Mouse (Mus musculus): ENCODE measurements around the gene Phf21a. TPM values are rescaled to one million over a fixed set of nuclear protein-coding genes. Genes with fewer than 3 reads are reported as not detected.

Gene Phf21a
- polyA plus RNA-seq, 1 experiment from 2014 or later: 20.2 TPM

- H3K9me3 ChIP-seq (ENCODE audit: control insufficient read depth, low read length): no peaks in the 10 kb centered on the region
- no peak overlapping the region for H3K27ac ChIP-seq (replicated peaks in 1 of 2; ENCODE audit: control insufficient read depth in 1 of 2, insufficient read depth in 1 of 2, low read depth in 2 of 2, low read length in 2 of 2)
- WGBS: 71% methylated on average over 10 of the region's 10 CpGs
- peaks cover 0 to 24% of the 10 kb centered on the region in 2 experiments; a peak in 2 of 4 replicates for H3K4me1 ChIP-seq (ENCODE audit: control insufficient read depth in 2 of 2, insufficient read depth in 2 of 2, low read length in 2 of 2)
- ATAC-seq (ENCODE audit: insufficient number of reproducible peaks, insufficient read depth, low FRiP score, low read depth): no peak
- no peaks in the 10 kb centered on the region for H3K27me3 ChIP-seq (ENCODE audit: control insufficient read depth, insufficient read depth, low read length)
- H3K9ac ChIP-seq (ENCODE audit: low read length): no peak overlapping the region
- H3K36me3 ChIP-seq (ENCODE audit: control insufficient read depth, insufficient read depth, low read length): no peaks in the 10 kb centered on the region
- H3K4me2 ChIP-seq (ENCODE audit: low read length): no peak overlapping the region
- no peak overlapping the region for H3K4me3 ChIP-seq (ENCODE audit: control insufficient read depth in 1 of 2, insufficient read depth in 1 of 2, low read depth in 1 of 2, low read length in 2 of 2)
These were observed 106.8 kb downstream of the Phf21a start for GRCm38 (mm10) chr2:92199562-92200286.

- Histone ChIP-seq H3K4me2 (ENCODE audit: low read length) (no peak overlapping the region), H3K9me3 (ENCODE audit: control insufficient read depth, low read length) (no peaks in the 10 kb centered on the region), H3K27ac (replicated peaks in 1 of 2; ENCODE audit: control insufficient read depth in 1 of 2, insufficient read depth in 1 of 2, low read depth in 2 of 2, low read length in 2 of 2) (no peak overlapping the region), H3K4me1 (ENCODE audit: control insufficient read depth in 2 of 2, insufficient read depth in 2 of 2, low read length in 2 of 2) (peaks cover 2 to 25% of the 10 kb centered on the region in 2 experiments; a peak in 3 of 4 replicates), H3K4me3 (ENCODE audit: control insufficient read depth in 1 of 2, insufficient read depth in 1 of 2, low read depth in 1 of 2, low read length in 2 of 2) (no peak overlapping the region), H3K27me3 (ENCODE audit: control insufficient read depth, insufficient read depth, low read length) (no peaks in the 10 kb centered on the region), H3K36me3 (ENCODE audit: control insufficient read depth, insufficient read depth, low read length) (no peaks in the 10 kb centered on the region), H3K9ac (ENCODE audit: low read length) (no peak overlapping the region)
- WGBS: 34% methylated on average over 4 of the region's 4 CpGs
- ATAC-seq (ENCODE audit: insufficient number of reproducible peaks, insufficient read depth, low FRiP score, low read depth): no peak
These were observed 109.6 kb downstream of the Phf21a start for GRCm38 (mm10) chr2:92202319-92203040.

GRCm38 (mm10) chr2:92205010-92205639 lies 112.2 kb downstream of the Phf21a start:
- no peak overlapping the region for H3K9ac ChIP-seq (ENCODE audit: low read length)
- H3K4me3 ChIP-seq (ENCODE audit: control insufficient read depth in 1 of 2, insufficient read depth in 1 of 2, low read depth in 1 of 2, low read length in 2 of 2): no peak overlapping the region
- H3K27ac ChIP-seq (replicated peaks in 1 of 2; ENCODE audit: control insufficient read depth in 1 of 2, insufficient read depth in 1 of 2, low read depth in 2 of 2, low read length in 2 of 2): no peak overlapping the region
- H3K36me3 ChIP-seq (ENCODE audit: control insufficient read depth, insufficient read depth, low read length): no peaks in the 10 kb centered on the region
- WGBS: 85% methylated on average over 5 of the region's 5 CpGs
- peaks cover 2 to 6% of the 10 kb centered on the region in 2 experiments; a peak in 3 of 4 replicates for H3K4me1 ChIP-seq (ENCODE audit: control insufficient read depth in 2 of 2, insufficient read depth in 2 of 2, low read length in 2 of 2)
- no peak overlapping the region for H3K4me2 ChIP-seq (ENCODE audit: low read length)
- ATAC-seq (ENCODE audit: insufficient number of reproducible peaks, insufficient read depth, low FRiP score, low read depth): no peak
- no peaks in the 10 kb centered on the region for H3K9me3 ChIP-seq (ENCODE audit: control insufficient read depth, low read length)
- H3K27me3 ChIP-seq (ENCODE audit: control insufficient read depth, insufficient read depth, low read length): no peaks in the 10 kb centered on the region

- Histone ChIP-seq H3K9ac (ENCODE audit: low read length) (no peak overlapping the region), H3K27me3 (ENCODE audit: control insufficient read depth, insufficient read depth, low read length) (no peaks in the 10 kb centered on the region), H3K4me1 (ENCODE audit: control insufficient read depth in 2 of 2, insufficient read depth in 2 of 2, low read length in 2 of 2) (peaks cover 2 to 5% of the 10 kb centered on the region in 2 experiments; a peak in 2 of 4 replicates), H3K4me3 (ENCODE audit: control insufficient read depth in 1 of 2, insufficient read depth in 1 of 2, low read depth in 1 of 2, low read length in 2 of 2) (no peak overlapping the region), H3K9me3 (ENCODE audit: control insufficient read depth, low read length) (no peaks in the 10 kb centered on the region), H3K27ac (replicated peaks in 1 of 2; ENCODE audit: control insufficient read depth in 1 of 2, insufficient read depth in 1 of 2, low read depth in 2 of 2, low read length in 2 of 2) (no peak overlapping the region), H3K4me2 (ENCODE audit: low read length) (no peak overlapping the region), H3K36me3 (ENCODE audit: control insufficient read depth, insufficient read depth, low read length) (peaks cover 17% of the 10 kb centered on the region)
- WGBS: 97% methylated on average over 1 of the region's 1 CpGs
- ATAC-seq (ENCODE audit: insufficient number of reproducible peaks, insufficient read depth, low FRiP score, low read depth): no peak
These were observed 117.5 kb downstream of the Phf21a start for GRCm38 (mm10) chr2:92210409-92210808.

GRCm38 (mm10) chr2:92221431-92221830 lies 128.5 kb downstream of the Phf21a start:
- 85% methylated on average over 6 of the region's 6 CpGs for WGBS
- Histone ChIP-seq H3K4me1 (ENCODE audit: control insufficient read depth in 2 of 2, insufficient read depth in 2 of 2, low read length in 2 of 2) (no peaks in the 10 kb centered on the region), H3K27ac (replicated peaks in 1 of 2; ENCODE audit: control insufficient read depth in 1 of 2, insufficient read depth in 1 of 2, low read depth in 2 of 2, low read length in 2 of 2) (no peak overlapping the region), H3K36me3 (ENCODE audit: control insufficient read depth, insufficient read depth, low read length) (peaks cover 50% of the 10 kb centered on the region), H3K9ac (ENCODE audit: low read length) (no peak overlapping the region), H3K9me3 (ENCODE audit: control insufficient read depth, low read length) (no peaks in the 10 kb centered on the region), H3K4me2 (ENCODE audit: low read length) (no peak overlapping the region), H3K4me3 (ENCODE audit: control insufficient read depth in 1 of 2, insufficient read depth in 1 of 2, low read depth in 1 of 2, low read length in 2 of 2) (no peak overlapping the region), H3K27me3 (ENCODE audit: control insufficient read depth, insufficient read depth, low read length) (no peaks in the 10 kb centered on the region)
- no peak for ATAC-seq (ENCODE audit: insufficient number of reproducible peaks, insufficient read depth, low FRiP score, low read depth)

GRCm38 (mm10) chr2:92225592-92225991 lies 132.7 kb downstream of the Phf21a start:
- Histone ChIP-seq H3K9ac (ENCODE audit: low read length) (no peak overlapping the region), H3K4me3 (ENCODE audit: control insufficient read depth in 1 of 2, insufficient read depth in 1 of 2, low read depth in 1 of 2, low read length in 2 of 2) (no peak overlapping the region), H3K4me2 (ENCODE audit: low read length) (no peak overlapping the region), H3K27me3 (ENCODE audit: control insufficient read depth, insufficient read depth, low read length) (no peaks in the 10 kb centered on the region), H3K36me3 (ENCODE audit: control insufficient read depth, insufficient read depth, low read length) (peaks cover 45% of the 10 kb centered on the region), H3K27ac (replicated peaks in 1 of 2; ENCODE audit: control insufficient read depth in 1 of 2, insufficient read depth in 1 of 2, low read depth in 2 of 2, low read length in 2 of 2) (no peak overlapping the region), H3K4me1 (ENCODE audit: control insufficient read depth in 2 of 2, insufficient read depth in 2 of 2, low read length in 2 of 2) (no peaks in the 10 kb centered on the region), H3K9me3 (ENCODE audit: control insufficient read depth, low read length) (no peaks in the 10 kb centered on the region)
- 81% methylated on average over 1 of the region's 1 CpGs for WGBS
- ATAC-seq (ENCODE audit: insufficient number of reproducible peaks, insufficient read depth, low FRiP score, low read depth): no peak

GRCm38 (mm10) chr2:92229973-92230372 lies 137.1 kb downstream of the Phf21a start:
- Histone ChIP-seq H3K9ac (ENCODE audit: low read length) (no peak overlapping the region), H3K4me3 (ENCODE audit: control insufficient read depth in 1 of 2, insufficient read depth in 1 of 2, low read depth in 1 of 2, low read length in 2 of 2) (no peak overlapping the region), H3K4me2 (ENCODE audit: low read length) (no peak overlapping the region), H3K4me1 (ENCODE audit: control insufficient read depth in 2 of 2, insufficient read depth in 2 of 2, low read length in 2 of 2) (no peaks in the 10 kb centered on the region), H3K27me3 (ENCODE audit: control insufficient read depth, insufficient read depth, low read length) (no peaks in the 10 kb centered on the region), H3K27ac (replicated peaks in 1 of 2; ENCODE audit: control insufficient read depth in 1 of 2, insufficient read depth in 1 of 2, low read depth in 2 of 2, low read length in 2 of 2) (no peak overlapping the region), H3K9me3 (ENCODE audit: control insufficient read depth, low read length) (no peaks in the 10 kb centered on the region), H3K36me3 (ENCODE audit: control insufficient read depth, insufficient read depth, low read length) (peaks cover 50% of the 10 kb centered on the region)
- no peak for ATAC-seq (ENCODE audit: insufficient number of reproducible peaks, insufficient read depth, low FRiP score, low read depth)
- 62% methylated on average over 9 of the region's 9 CpGs for WGBS

All from heart, embryonic 14.5 days (tissue).